Mouse (Mus musculus): Measurements from ENCODE around the gene Gjb4.

- no peak for TF ChIP-seq CTCF (IDR thresholded peaks at IDR 0.05; ENCODE audit: insufficient read depth, low read depth, low read length)
- TF ChIP-seq POLR2A (IDR thresholded peaks at IDR 0.05; ENCODE audit: insufficient read depth, low read depth, low read length): no peak
These were observed 25.5 kb downstream of the Gjb4 start for GRCm38 (mm10) chr4:127328378-127328777.
